Mouse (Mus musculus) heart, postnatal 25 days (tissue): Measurements from ENCODE around the gene Timp3. TPM values are rescaled to one million over a fixed set of nuclear protein-coding genes. Genes with fewer than 3 reads are reported as not detected.
A peak's percentile ranks its signal among the peaks of the same experiment; 100 is the strongest.

Experiments used
- DNase-seq: peaks from one replicate; pipeline ENCODE4 v3.0.0; 2022; ENCODE audit warnings: low spot score
- intact Hi-C: fragments of 180-260 bp; cut with DNase I; formaldehyde crosslinking; loops from one replicate; pipeline ENCODE4 v1.15.1; 2025
- total RNA-seq, 2 experiments: library from RNA; stranded (reverse); gene quantifications; 2 replicates each; pipeline ENCODE4 v1.2.3; 2021

Timp3 gene
- total RNA-seq, 2 experiments from 2014 or later, result 135 to 205 TPM

GRCm38 (mm10) chr10:86295454-86296098, 4.6 kb upstream of the Timp3 start:
- intact Hi-C loops, result loop anchor here (1.0 to 5.0 kb wide), 6 partner anchors 21 to 328 kb away; partner anchors contain the start of gene Fbxo7

DNA sequence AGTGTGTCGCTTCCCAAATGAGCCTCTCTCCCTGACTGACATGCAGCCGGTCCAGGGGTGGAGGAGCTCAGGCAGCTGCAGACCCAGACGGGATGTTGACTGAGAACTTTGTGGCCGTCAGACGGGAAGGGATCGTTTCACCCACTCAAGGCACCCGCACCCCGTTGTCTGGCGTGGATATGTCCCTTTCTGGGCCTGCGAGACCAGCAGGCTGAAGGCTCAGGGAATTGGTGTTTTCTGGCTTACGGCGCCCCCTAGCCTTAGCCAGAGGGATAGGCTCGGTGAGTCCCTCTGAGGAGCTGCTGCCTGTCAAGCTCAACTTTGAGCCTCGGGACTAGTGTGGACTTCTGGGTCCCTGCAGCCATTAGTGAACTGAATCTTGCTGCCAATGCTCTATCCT, 4.1 kb upstream of the Timp3 start:
- peak; percentile 73 for DNase-seq
- intact Hi-C loops, result loop anchor here (2.0 to 5.0 kb wide), 4 partner anchors 221 to 329 kb away; partner anchors contain the start of gene Fbxo7

More at GRCm38 (mm10) chr10:86295454-86296098, 4.6 kb upstream of the Timp3 start:
- DNase-seq, result no peak

DNA sequence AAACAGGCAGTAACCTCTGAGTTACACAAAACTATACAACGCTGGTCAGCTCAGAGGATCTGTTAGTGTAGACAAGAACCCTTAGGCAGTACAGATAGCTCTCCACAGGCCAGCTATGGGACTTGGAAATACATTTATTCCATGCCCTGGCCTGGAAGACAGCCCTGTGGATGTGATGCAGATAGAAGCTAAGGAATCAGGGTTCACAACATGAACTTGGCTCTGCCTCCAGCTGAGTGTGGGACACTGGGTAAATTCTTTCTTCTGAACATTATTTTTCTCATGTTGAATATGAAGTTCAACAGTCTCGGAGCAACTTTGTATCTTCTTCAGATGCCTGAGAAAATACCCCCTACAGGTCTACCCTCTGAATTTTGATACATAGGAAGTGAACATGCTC, 2.9 kb upstream of the Timp3 start:
- DNase-seq, result no peak
- intact Hi-C loops, result loop anchor here (2.0 to 5.0 kb wide), 4 partner anchors 223 to 330 kb away; partner anchors contain the start of gene Fbxo7

- intact Hi-C loops, result loop anchor here (5.0 kb wide), 2 partner anchors 276 to 331 kb away; partner anchors contain the start of gene Fbxo7
These were observed 1.8 kb upstream of the Timp3 start for GRCm38 (mm10) chr10:86298326-86298725.

DNA sequence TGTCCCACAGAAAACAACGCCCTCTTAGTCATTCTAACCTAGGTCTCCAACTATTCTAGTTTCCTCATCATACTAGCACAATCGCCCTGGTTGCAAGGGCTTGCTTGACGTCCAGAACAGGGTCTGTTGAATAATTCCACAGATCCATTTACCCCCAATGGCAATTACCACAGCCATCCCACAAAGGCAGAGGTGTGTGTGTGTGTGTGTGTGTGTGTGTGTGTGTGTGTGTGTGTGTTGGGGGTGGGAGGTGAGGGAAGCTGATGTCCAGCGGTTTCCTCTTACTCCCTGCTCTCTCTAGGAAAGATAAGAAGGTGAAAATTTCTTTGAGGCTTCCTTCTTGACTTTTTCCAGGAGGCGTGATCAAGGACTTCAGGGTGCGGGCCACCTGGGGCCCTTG, 377 bp upstream of the Timp3 start:
- intact Hi-C loops, result loop anchor here (2.0 to 5.0 kb wide), 3 partner anchors 153 to 332 kb away; partner anchors contain the start of gene Fbxo7
- no peak for DNase-seq

More at GRCm38 (mm10) chr10:86298326-86298725, 1.8 kb upstream of the Timp3 start:
- DNase-seq, result no peak

DNA sequence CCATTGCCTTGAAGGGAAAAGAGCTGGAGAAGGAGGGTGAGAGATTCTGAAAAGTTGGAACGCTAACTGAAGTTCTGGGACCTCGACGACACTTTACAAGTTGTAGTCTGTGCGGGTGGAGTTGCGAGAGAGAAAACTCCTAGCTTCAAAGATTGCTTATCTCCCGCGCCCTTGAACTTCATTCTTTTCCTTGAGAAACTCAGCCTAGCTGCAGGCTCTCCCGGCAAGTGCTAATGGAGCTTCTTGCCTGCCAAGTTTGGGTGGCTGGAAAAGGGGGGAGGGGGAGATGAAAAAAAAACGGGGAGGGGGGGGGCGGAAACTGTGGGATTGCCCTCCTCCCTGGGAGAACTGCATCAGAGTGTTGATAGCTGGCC, 932 bp downstream of the Timp3 start:
- DNase-seq, result no peak
- intact Hi-C loops, result loop anchor here (2.0 kb wide), 1 partner anchor 152 kb away; no protein-coding TSS in a partner anchor

- intact Hi-C loops, result loop anchor here (2.0 kb wide), 2 partner anchors 39 to 151 kb away; no protein-coding TSS in a partner anchor
- no peak for DNase-seq
These were observed 1.6 kb downstream of the Timp3 start for GRCm38 (mm10) chr10:86301593-86302317.

DNA sequence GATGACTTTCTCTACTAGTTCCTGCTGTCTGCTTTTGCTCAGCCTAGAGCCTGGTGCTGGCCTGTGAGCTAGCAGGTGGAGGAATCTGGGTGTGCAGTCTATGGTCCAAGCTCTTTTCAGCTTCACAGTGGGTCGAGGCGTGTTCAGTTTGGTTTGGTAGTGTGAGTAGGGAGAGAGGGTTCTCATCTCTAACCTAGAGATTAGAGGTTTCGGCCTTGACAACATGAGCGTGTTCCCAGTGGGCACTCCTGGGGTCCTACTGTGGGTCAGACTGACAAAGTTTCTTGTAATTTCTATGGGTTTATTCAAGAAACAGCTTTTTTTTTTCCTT, 2.1 kb downstream of the Timp3 start:
- intact Hi-C loops, result loop anchor here (2.0 kb wide), 1 partner anchor 39 kb away; no protein-coding TSS in a partner anchor
- DNase-seq, result no peak

DNA sequence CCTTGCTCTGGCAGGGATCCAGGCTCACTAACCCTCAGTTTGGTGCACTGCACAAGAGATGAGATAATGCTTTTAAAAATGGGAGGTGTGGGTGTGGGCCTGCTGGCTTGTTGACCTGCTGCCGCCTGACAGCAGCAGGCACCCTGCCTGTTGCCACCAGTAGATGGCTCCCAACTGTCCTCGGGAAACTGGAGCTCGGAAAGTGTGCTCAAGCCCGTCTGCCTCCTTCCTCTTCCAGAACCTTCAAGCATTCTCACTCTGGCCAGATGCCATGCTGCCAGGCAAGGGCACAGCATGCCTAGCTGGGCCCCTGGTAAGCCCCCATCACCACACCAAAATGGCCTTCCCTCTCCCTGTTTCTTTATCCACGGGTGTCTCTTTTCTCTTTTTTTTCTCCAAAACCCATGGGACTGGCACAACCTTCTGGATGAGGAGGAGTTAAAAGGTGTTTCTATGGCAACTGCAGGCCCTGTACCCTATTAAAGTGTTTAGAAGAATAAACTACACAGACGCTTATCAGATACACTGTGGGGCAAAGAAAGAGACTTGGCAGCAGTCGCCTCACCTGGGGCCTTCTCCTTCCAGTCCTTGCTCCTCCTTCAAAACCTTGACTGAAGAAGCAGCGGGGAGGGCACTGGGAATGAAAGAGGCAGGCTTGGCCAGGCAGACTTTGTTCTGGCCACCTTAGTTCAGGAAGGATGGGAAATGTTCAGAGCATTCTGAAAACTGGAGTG, 2.8 kb downstream of the Timp3 start:
- DNase-seq, result peak; percentile 69
- intact Hi-C loops, result loop anchor here (2.0 kb wide), 1 partner anchor 38 kb away; no protein-coding TSS in a partner anchor

DNA sequence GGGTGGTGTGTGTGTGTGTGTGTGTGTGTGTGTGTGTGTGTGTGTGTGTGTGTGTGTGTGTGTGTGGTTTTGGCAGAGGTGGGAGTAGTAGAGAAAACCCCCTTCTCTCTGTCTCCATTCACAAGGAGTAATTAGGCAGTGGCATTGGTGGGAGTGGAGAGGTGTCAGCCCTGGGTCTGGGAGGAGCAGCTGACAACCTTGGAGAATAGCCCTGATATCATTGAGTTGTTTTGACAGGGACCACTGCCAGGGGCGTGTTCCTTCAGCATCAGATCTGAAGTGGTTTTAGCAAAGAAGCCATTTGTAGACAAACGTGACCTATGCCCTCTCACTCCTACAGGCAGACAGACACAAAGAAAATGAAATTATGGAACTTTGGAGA, 3.3 kb downstream of the Timp3 start:
- DNase-seq, result no peak
- intact Hi-C loops, result loop anchor here (2.0 kb wide), 1 partner anchor 37 kb away; no protein-coding TSS in a partner anchor

GRCm38 (mm10) chr10:86304583-86304982, 4.4 kb downstream of the Timp3 start:
- intact Hi-C loops, result loop anchor here (2.0 kb wide), 1 partner anchor 16 kb away; no protein-coding TSS in a partner anchor
- no peak for DNase-seq

GRCm38 (mm10) chr10:86307235-86307634, 7.1 kb downstream of the Timp3 start:
- DNase-seq, result no peak
- intact Hi-C loops, result no loop called here

GRCm38 (mm10) chr10:86310527-86310926, 10.4 kb downstream of the Timp3 start:
- no peak for DNase-seq
- intact Hi-C loops, result no loop called here

GRCm38 (mm10) chr10:86312976-86313375, 12.8 kb downstream of the Timp3 start:
- intact Hi-C loops, result no loop called here
- DNase-seq, result no peak

DNA sequence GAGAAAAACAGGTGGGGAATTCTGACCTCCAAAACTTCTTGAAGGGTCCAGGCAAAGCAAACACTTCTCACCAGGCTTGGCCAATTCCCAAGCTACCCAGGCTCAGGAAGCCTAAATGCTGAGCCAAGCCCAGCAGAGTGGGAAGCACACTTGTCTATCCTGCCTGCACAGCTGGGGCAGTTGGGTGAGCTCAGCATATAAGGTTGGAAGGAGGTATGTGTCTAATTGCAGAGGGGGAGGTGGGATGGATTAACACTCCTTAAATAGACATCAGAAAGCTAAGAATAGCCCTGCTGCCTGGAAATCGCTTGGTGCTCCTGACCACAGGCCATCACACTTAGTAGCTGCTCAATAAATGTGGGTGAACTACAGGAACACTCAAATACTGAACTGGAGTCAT, 13.3 kb downstream of the Timp3 start:
- DNase-seq, result no peak
- intact Hi-C loops, result no loop called here

GRCm38 (mm10) chr10:86315513-86315912, 15.3 kb downstream of the Timp3 start:
- intact Hi-C loops, result no loop called here
- no peak for DNase-seq

- intact Hi-C loops, result no loop called here
- no peak for DNase-seq
These were observed 17.5 kb downstream of the Timp3 start for GRCm38 (mm10) chr10:86317633-86318032.

GRCm38 (mm10) chr10:86318552-86319140, 18.5 kb downstream of the Timp3 start:
- intact Hi-C loops, result no loop called here
- DNase-seq, result no peak

DNA sequence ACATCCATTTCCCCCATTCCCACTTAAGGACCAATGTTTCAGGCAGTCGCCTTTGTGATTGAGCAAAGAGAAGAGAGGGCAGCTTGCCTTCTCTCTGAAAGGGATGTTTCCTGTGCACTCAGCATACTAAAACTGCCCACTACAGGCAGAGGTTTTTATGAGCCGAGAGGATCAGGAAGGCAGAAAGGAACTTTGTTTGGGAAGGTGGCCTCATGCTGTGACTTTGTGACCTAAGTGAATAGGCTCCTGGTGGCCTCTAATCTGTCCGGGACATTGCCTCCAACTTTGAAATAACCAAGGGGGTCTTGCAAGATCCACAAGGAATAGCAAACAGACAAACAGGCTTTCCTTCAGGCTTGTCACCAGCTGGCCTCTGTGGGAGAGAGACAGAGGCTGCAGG, 19.4 kb downstream of the Timp3 start:
- DNase-seq, result no peak
- intact Hi-C loops, result no loop called here

GRCm38 (mm10) chr10:86320204-86320603, 20.0 kb downstream of the Timp3 start:
- intact Hi-C loops, result loop anchor here (2.0 kb wide), 1 partner anchor 15 kb away; no protein-coding TSS in a partner anchor
- DNase-seq, result no peak
